Mouse (Mus musculus) forebrain, embryonic 16.5 days (tissue): ENCODE measurements around the gene Ppp4r4. TPM values are rescaled to one million over a fixed set of nuclear protein-coding genes. Genes with fewer than 3 reads are reported as not detected.
"Not testable (repeated sequence)": the region's sequence is repeated elsewhere in the genome, so short reads cannot be mapped to it uniquely, and the experiment has no call there.

Experiments
- ATAC-seq: fragments of 200-750 bp; cut with Nextera tagmentation; 2 replicates; pipeline ENCODE4 v1.8.0; 2017; ENCODE audit warnings: mild to moderate bottlenecking, moderate library complexity
- H3K27ac ChIP-seq: fragments of 300-500 bp; sonication (generic); 2 replicates; pipeline ENCODE4 v1.5.1; 2014; ENCODE audit warnings: low read length, control low read depth
- H3K27me3 ChIP-seq: fragments of 300-500 bp; sonication (generic); replicated peaks from 2 replicates; pipeline ENCODE4 v1.6.1; 2014; ENCODE audit warnings: low read length; ENCODE audit not compliant: control insufficient read depth, insufficient read depth
- H3K36me3 ChIP-seq: fragments of 300-500 bp; sonication (generic); 2 replicates; pipeline ENCODE4 v1.6.1; 2014; ENCODE audit not compliant: control insufficient read depth, insufficient read depth
- H3K4me1 ChIP-seq: fragments of 300-500 bp; sonication (generic); replicated peaks from 2 replicates; pipeline ENCODE4 v1.6.1; 2014; ENCODE audit warnings: low read length; ENCODE audit not compliant: control insufficient read depth, insufficient read depth
- H3K4me2 ChIP-seq: fragments of 300-500 bp; sonication (generic); 2 replicates; pipeline ENCODE4 v1.6.1; 2014; ENCODE audit warnings: mild to moderate bottlenecking, low read length, control low read depth
- H3K4me3 ChIP-seq: fragments of 300-500 bp; sonication (generic); replicated peaks from 2 replicates; pipeline ENCODE4 v1.5.1; 2014; ENCODE audit warnings: mild to moderate bottlenecking, low read length, control low read depth
- H3K9ac ChIP-seq: fragments of 300-500 bp; sonication (generic); replicated peaks from 2 replicates; pipeline ENCODE4 v1.6.1; 2014; ENCODE audit warnings: low read depth, low read length, control low read depth
- H3K9me3 ChIP-seq: fragments of 300-500 bp; sonication (generic); 2 replicates; pipeline ENCODE4 v1.6.1; 2016; ENCODE audit warnings: low read length; ENCODE audit not compliant: control insufficient read depth
- polyA plus RNA-seq: library from polyadenylated mRNA; unstranded; fragments of >200 nt; fragmentation: Nextera tagmentation; extraction: Ambion mirVana; gene quantifications from 2 replicates; pipeline ENCODE4 v1.2.1, GENCODE M21; 2015

Gene Ppp4r4
- polyA plus RNA-seq, 1 experiment from 2014 or later: 2.4 TPM

DNA sequence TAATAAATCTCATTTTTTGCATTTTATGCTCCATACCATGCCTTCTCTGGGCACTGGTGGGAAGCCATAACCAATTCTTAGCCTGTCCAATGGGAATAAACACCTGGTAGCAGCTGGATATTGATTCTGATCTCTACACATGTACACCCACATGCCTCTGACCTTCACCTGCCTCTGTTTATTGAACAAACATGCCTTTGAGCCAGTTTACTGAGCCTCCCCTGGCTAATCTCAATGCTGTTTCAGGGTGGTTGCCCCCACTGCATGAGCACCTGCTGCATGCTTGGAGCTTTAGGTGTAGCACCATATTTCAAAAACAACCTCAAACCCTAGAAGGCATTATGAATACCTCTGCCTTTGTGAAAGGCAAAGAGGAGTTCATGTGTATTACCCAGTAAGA is 130.0 kb downstream of the Ppp4r4 start:
- H3K4me1 ChIP-seq, H3K9ac ChIP-seq, H3K9me3 ChIP-seq, ATAC-seq, H3K4me2 ChIP-seq, H3K27me3 ChIP-seq, H3K36me3 ChIP-seq, H3K4me3 ChIP-seq, H3K27ac ChIP-seq: not testable (repeated sequence)

Other genes starting within 250 kb of the Ppp4r4 start
- 2.5 and 3.0 TPM in 2 replicates for gene Fam181a, start 221.3 kb upstream of the Ppp4r4 start, polyA plus RNA-seq
- 0.73 and 0.77 TPM in 2 replicates for gene Asb2, start 176.3 kb upstream of the Ppp4r4 start, polyA plus RNA-seq
- gene Otub2, start 143.6 kb upstream of the Ppp4r4 start, polyA plus RNA-seq: 23.8 TPM in 2 replicates
- gene 9330161L09Rik, start 124.5 kb upstream of the Ppp4r4 start, polyA plus RNA-seq: 1.1 and 1.4 TPM in 2 replicates
- gene Ddx24, start 106.5 kb upstream of the Ppp4r4 start, polyA plus RNA-seq: 128 and 136 TPM in 2 replicates
- gene Ifi27, start 98.1 kb upstream of the Ppp4r4 start, polyA plus RNA-seq: 8.4 and 11.4 TPM in 2 replicates
- gene Ifi27l2a, start 88.6 kb upstream of the Ppp4r4 start, polyA plus RNA-seq: 1.2 and 1.9 TPM in 2 replicates
- gene Ifi27l2b, start 75.1 kb upstream of the Ppp4r4 start, polyA plus RNA-seq: not detected in 2 replicates
- gene Serpina10, start 99.2 kb downstream of the Ppp4r4 start, polyA plus RNA-seq: 0.14 TPM in 1 of 2 replicates, not detected in the other
- not detected in 2 replicates for gene Serpina6, start 124.9 kb downstream of the Ppp4r4 start, polyA plus RNA-seq
- not detected in 2 replicates for gene Serpina16, start 143.9 kb downstream of the Ppp4r4 start, polyA plus RNA-seq
- not detected in 2 replicates for gene Serpina1f, start 163.2 kb downstream of the Ppp4r4 start, polyA plus RNA-seq
- gene Serpina1d, start 241.3 kb downstream of the Ppp4r4 start, polyA plus RNA-seq: not detected in 2 replicates